Mouse (Mus musculus): ENCODE results near the gene Dysf. TPM values are rescaled to one million over a fixed set of nuclear protein-coding genes. Genes with fewer than 3 reads are reported as not detected.

Dysf gene
- polyA plus RNA-seq, 1 experiment from 2014 or later = 2.5 TPM

DNA sequence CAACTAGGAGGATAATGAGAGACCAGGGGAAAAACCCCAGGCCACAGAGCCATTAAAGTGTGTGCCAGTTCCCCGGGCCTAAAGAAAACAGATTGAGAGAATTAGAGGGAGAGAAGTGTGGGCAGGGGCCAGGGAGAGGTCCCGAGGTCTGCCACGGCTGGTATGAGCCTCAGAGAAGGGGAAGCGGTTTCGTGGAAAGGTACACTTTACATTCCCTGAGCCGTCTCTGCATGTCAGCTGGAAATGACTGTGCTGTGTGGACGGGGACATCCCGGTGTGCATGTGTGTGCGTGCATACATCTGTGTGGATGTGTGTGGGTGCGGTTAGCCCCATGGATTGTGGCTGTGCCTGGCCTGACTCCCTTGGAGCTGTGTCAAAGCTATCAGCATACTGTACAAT is 76.4 kb downstream of the Dysf start:
- H3K9ac ChIP-seq = no peak overlapping the region
- H3K4me2 ChIP-seq = no peak overlapping the region
- no peaks in the 10 kb centered on the region for H3K9me3 ChIP-seq
- WGBS = 78% methylated on average over 10 of the region's 10 CpGs
- no peaks in the 10 kb centered on the region for H3K27me3 ChIP-seq
- H3K4me1 ChIP-seq (replicated peaks) = no peaks in the 10 kb centered on the region
- no peaks in the 10 kb centered on the region for H3K36me3 ChIP-seq
- no peak overlapping the region for H3K4me3 ChIP-seq
- no peak overlapping the region for H3K27ac ChIP-seq (replicated peaks)
- ATAC-seq (ENCODE audit: low FRiP score, low read depth) = no peak

DNA sequence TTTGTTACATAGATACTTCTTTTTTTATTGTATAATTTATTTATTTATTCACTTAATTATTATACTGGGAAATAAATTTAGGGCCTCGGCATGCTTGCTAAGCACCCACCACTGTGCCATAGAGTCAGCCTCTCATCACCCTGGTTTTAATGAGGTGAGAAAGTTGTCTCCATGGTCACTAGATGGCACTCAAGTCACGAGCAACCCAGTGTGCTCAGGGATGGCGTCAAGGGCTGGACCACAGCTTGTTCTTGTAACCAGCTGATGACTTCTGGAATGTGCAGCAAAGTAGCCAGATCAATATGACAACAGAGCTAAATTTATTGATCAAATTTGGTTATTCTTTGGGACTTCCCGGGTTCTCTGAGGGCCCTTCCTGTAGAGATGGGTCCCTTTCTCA is 85.1 kb downstream of the Dysf start:
- no peak overlapping the region for H3K4me3 ChIP-seq
- H3K4me2 ChIP-seq = no peak overlapping the region
- H3K27ac ChIP-seq (replicated peaks) = no peak overlapping the region
- ATAC-seq (ENCODE audit: low FRiP score, low read depth) = peak; percentile 75
- H3K9me3 ChIP-seq = no peaks in the 10 kb centered on the region
- no peak overlapping the region for H3K9ac ChIP-seq
- H3K4me1 ChIP-seq (replicated peaks) = peaks cover 4% of the 10 kb centered on the region
- 27% methylated on average over 4 of the region's 4 CpGs for WGBS
- H3K36me3 ChIP-seq = no peaks in the 10 kb centered on the region
- no peaks in the 10 kb centered on the region for H3K27me3 ChIP-seq

DNA sequence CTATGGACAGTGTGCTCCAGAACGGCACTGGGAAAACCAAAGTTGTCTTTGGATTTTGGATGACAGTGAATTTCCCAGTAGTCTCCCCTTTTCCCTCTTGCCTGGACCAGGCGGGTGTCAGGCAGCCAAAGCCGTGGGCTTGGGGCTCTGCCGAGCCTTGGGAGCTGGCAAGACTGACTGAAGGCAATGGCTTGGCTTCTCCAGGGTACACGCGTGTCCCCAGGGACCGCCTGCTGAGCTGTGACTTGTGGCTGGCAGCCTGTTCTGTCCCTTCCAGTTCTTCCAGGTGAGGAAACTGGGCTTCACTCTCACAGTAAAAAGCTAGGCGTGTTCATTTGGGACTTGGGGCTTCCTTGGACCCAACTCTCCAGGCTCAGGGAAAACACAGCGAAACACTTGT is 86.1 kb downstream of the Dysf start:
- Histone ChIP-seq H3K4me2 (no peak overlapping the region), H3K9me3 (no peaks in the 10 kb centered on the region), H3K4me1 (replicated peaks) (peaks cover 4% of the 10 kb centered on the region), H3K9ac (no peak overlapping the region), H3K27ac (replicated peaks) (no peak overlapping the region), H3K36me3 (no peaks in the 10 kb centered on the region), H3K4me3 (no peak overlapping the region), H3K27me3 (no peaks in the 10 kb centered on the region)
- ATAC-seq (ENCODE audit: low FRiP score, low read depth) = no peak
- 91% methylated on average over 9 of the region's 9 CpGs for WGBS

DNA sequence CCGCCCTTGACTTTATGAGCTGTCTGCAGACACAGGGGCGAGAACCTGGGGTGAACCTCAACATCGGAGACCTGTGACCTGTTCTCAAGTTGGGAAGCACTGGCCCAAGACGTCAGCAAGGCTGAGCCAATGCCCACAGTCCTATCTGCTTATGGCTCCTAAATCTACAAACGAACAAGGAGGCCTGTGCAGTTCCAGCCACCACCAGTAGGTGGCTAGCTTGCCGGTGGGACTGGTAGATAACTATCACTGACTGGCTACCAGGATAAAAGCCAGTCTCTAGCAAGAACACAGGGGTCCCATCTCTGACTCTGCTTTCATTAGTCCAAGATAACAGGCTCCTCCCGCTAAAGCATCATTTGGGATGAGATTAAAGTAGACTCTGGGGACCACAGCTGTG is 86.6 kb downstream of the Dysf start:
- Histone ChIP-seq H3K4me1 (replicated peaks) (peaks cover 4% of the 10 kb centered on the region), H3K36me3 (no peaks in the 10 kb centered on the region), H3K27ac (replicated peaks) (no peak overlapping the region), H3K9me3 (no peaks in the 10 kb centered on the region), H3K9ac (no peak overlapping the region), H3K27me3 (no peaks in the 10 kb centered on the region), H3K4me2 (no peak overlapping the region), H3K4me3 (no peak overlapping the region)
- 27% methylated on average over 7 of the region's 7 CpGs for WGBS
- ATAC-seq (ENCODE audit: low FRiP score, low read depth) = no peak

DNA sequence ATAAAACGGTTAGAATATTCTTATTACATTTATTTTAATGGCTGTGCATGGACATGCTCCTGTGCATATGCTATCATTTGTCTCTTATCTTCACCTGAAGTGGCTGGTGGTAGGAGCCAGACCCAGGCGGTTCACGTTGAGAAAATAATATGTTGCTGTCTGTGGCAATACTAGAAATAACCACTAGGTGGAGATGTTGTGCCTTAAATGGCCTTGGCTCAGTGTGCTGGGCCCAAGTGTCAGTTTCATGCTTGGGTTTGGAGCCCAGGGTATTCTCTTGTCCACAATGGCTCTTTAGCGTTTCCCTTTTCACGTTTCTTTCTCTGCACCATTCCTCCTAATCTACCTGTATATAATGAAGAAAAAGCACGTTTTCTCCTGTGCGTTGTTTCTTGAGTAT is 87.5 kb downstream of the Dysf start:
- Histone ChIP-seq H3K9me3 (no peaks in the 10 kb centered on the region), H3K36me3 (no peaks in the 10 kb centered on the region), H3K4me3 (no peak overlapping the region), H3K27me3 (no peaks in the 10 kb centered on the region), H3K27ac (replicated peaks) (no peak overlapping the region), H3K4me2 (no peak overlapping the region), H3K4me1 (replicated peaks) (peaks cover 4% of the 10 kb centered on the region), H3K9ac (no peak overlapping the region)
- WGBS = 13% methylated on average over 7 of the region's 7 CpGs
- ATAC-seq (ENCODE audit: low FRiP score, low read depth) = peak; percentile 68; the same call in 1 of the 2 replicates

DNA sequence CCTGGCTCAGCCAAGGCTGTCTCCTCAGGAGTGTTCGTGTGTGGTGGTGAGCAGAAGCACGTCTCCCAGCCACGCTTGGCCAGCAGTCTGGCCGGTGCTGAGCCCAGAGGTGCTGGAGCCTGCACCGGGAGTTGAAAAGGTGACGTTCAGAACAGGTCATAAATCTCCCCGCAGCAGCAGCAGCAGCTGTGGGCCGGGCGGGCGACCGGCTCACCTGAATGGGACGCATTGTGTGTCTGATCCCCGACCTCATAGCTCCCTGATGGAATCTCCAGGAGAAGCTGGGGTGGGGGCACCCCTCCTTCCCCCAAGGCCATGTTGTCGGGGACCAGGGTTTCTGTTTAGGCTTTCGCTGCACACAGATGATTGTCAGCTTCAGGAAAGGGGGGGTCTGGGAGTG is 93.6 kb downstream of the Dysf start:
- Histone ChIP-seq H3K4me2 (no peak overlapping the region), H3K27ac (replicated peaks) (no peak overlapping the region), H3K36me3 (no peaks in the 10 kb centered on the region), H3K4me3 (no peak overlapping the region), H3K27me3 (peaks cover 4% of the 10 kb centered on the region; the same call in 1 of the 2 replicates), H3K9ac (no peak overlapping the region), H3K4me1 (replicated peaks) (peaks cover 14% of the 10 kb centered on the region), H3K9me3 (no peaks in the 10 kb centered on the region)
- ATAC-seq (ENCODE audit: low FRiP score, low read depth) = no peak
- WGBS = 52% methylated on average over 15 of the region's 15 CpGs

DNA sequence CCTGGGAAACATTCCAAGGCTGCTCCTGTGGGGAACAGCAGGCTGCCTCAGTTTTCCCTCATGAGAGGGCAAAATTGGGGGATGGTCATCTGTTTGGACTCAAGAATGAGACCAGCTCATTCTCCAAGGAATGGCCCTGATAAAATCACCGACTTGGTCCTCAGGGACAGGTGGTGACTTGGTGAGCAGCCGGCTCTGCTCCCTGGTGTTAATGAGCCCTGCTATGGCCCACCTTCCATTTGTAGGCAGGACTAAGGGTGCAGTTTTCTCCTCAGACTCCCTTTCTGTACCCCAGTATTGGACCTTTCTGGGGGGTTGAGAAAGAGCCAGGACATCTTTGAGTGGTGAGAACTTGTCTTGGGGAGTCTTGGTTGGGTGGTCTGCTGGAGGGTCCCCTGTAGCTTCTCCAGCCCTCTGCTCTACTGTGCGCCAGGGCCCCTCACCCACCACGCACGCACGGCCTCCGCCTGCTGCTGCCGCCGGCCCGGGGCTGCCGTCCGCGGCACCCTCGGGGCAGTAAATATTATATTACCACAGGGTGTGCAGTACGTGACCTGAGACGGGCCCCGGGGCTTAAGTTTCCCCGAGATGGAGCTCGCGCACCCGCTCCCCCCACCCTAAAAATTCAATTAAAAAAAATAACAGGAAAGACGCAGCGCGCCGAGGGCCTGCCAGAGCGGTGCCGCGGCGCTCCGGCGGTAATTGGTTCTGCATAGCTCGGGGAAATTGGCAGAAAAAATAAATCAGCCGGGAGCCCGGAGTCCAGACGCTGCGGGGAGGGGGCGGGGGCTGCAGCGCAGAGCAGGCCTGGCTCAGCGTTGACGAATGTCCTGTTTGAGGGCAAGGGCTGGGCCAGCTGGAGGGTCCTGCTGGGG is 97.0 kb downstream of the Dysf start:
- ATAC-seq (ENCODE audit: low FRiP score, low read depth) = peak; percentile 74
- H3K4me1 ChIP-seq (replicated peaks) = peaks cover 14% of the 10 kb centered on the region
- peak overlapping the region; percentile 49 for H3K9ac ChIP-seq
- under 1% methylated on average over 40 of the region's 40 CpGs for WGBS
- peak overlapping the region; percentile 85 for H3K4me2 ChIP-seq
- H3K9me3 ChIP-seq = no peaks in the 10 kb centered on the region
- peak overlapping the region; percentile 63; the same call in 1 of the 2 replicates for H3K27ac ChIP-seq (replicated peaks)
- H3K36me3 ChIP-seq = no peaks in the 10 kb centered on the region
- peaks cover 4% of the 10 kb centered on the region; the same call in 1 of the 2 replicates for H3K27me3 ChIP-seq
- peak overlapping the region; percentile 42 for H3K4me3 ChIP-seq

DNA sequence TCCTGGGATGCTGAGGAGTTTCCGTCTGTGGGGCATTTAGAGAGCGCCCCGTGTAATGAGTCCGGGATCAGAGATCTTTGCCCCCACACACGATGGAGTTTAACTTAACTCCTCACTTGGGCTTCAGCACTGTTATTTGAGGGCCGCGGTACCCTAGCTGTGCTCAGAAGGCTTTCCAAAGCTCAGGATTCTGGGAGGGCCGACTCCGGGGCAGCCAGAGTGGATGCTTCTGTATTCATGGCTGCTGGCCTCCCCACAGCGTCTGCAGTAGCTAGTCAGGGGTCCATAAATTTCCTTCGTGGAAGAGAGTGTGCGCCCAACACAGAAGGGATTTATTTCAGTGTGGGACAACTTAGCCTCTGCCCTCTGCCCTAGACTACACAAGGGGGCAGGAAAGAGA is 97.7 kb downstream of the Dysf start:
- peak overlapping the region; percentile 36; the same call in 1 of the 2 replicates for H3K27ac ChIP-seq (replicated peaks)
- peaks cover 4% of the 10 kb centered on the region; the same call in 1 of the 2 replicates for H3K27me3 ChIP-seq
- H3K4me2 ChIP-seq = peak overlapping the region; percentile 85
- WGBS = 7% methylated on average over 12 of the region's 12 CpGs
- ATAC-seq (ENCODE audit: low FRiP score, low read depth) = peak; percentile 10; the same call in 1 of the 2 replicates
- no peaks in the 10 kb centered on the region for H3K9me3 ChIP-seq
- H3K4me3 ChIP-seq = peak overlapping the region; percentile 42
- peaks cover 14% of the 10 kb centered on the region for H3K4me1 ChIP-seq (replicated peaks)
- H3K9ac ChIP-seq = peak overlapping the region; percentile 49
- H3K36me3 ChIP-seq = no peaks in the 10 kb centered on the region

DNA sequence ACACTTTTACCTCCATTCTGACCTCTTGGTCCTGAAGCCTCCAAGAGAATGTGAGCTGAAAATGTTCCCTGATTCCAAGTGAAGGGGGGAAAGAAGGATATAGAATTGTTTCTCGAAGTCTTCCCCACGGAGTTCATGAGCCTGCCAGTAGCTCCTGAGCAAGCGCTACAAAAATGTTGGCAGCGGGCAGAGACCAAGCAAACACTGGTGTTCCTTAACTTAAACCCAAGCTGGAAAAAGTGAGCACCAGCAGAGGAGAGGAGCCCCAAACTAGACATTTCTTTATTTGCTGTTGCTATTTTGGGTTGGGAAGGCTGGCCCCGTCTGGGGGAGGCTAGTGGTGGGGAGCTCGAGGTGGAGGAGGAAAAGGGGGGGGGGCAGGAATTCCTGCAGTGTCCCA is 102.0 kb downstream of the Dysf start:
- 80% methylated on average over 6 of the region's 6 CpGs for WGBS

DNA sequence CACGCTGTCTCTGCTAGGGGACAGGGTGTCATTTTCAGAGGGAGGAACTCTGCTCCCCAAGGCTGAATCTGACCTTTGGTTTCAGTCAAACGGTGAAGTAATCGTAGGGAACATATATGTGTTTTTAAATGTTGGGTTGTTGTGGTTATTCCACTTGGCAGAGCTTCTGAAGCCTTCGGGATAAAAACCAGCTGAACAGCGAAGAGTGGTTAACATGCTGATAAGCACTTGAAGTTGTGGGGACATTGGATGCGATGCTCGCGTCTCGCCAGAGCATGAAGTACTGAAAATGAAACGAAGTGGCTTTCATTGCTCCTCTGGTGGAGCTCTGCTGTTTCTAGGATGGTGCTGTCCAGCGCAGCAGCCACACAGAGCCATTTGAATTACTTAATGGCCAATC is 102.7 kb downstream of the Dysf start:
- WGBS = 88% methylated on average over 11 of the region's 11 CpGs
- ATAC-seq (ENCODE audit: low FRiP score, low read depth) = no peak
- no peak overlapping the region for H3K27ac ChIP-seq (replicated peaks)
- H3K27me3 ChIP-seq = no peaks in the 10 kb centered on the region
- H3K36me3 ChIP-seq = no peaks in the 10 kb centered on the region
- H3K9ac ChIP-seq = no peak overlapping the region
- H3K4me1 ChIP-seq (replicated peaks) = peaks cover 2% of the 10 kb centered on the region
- no peak overlapping the region for H3K4me3 ChIP-seq
- H3K4me2 ChIP-seq = no peak overlapping the region
- H3K9me3 ChIP-seq = no peaks in the 10 kb centered on the region

More for the DNA sequence above, 102.0 kb downstream of the Dysf start:
- no peaks in the 10 kb centered on the region for H3K9me3 ChIP-seq
- H3K36me3 ChIP-seq = no peaks in the 10 kb centered on the region
- H3K27me3 ChIP-seq = no peaks in the 10 kb centered on the region
- no peak overlapping the region for H3K4me2 ChIP-seq
- H3K4me3 ChIP-seq = no peak overlapping the region
- H3K9ac ChIP-seq = no peak overlapping the region
- no peak for ATAC-seq (ENCODE audit: low FRiP score, low read depth)
- H3K4me1 ChIP-seq (replicated peaks) = peaks cover 9% of the 10 kb centered on the region
- H3K27ac ChIP-seq (replicated peaks) = no peak overlapping the region

DNA sequence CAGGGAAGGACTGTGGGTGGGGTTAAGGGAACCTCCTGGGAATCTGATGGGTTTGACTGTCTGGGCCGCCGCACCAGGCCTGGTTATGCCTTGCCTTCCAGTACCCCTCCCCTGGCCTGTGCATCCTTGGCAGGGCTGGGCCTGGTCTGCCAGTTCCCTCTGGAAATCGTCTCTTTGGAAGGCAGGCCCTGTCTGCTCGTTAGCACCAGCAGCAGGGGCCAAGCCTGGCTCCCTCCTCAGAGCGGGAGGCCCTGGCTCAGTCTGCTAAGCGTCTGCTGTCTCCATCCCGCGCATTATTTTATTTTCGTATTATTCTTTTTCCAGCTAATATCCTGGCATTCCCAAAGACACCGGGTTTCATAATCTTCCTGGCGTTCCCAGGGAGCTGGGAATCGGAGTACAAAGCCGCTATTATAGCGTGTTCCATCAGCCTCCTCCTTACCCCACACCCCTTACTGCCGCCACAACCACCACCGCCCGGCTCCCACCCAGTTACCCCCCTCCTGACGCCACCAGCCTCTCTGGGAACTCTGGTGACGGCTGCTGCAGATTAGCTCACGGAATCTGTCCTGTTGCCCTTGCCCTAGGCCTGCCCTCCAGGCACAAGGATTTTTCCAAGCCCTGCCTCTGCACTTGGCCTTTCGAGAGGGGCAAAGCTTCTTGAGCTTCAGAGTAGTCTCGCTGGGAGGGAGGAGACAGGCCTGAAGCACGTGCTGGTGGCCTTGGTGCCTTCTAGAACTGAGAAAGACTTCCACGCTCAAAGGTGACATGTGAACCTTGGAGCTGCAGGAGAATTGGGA is 111.5 kb downstream of the Dysf start:
- Histone ChIP-seq H3K4me1 (replicated peaks) (no peaks in the 10 kb centered on the region), H3K9me3 (no peaks in the 10 kb centered on the region), H3K27me3 (no peaks in the 10 kb centered on the region), H3K36me3 (no peaks in the 10 kb centered on the region), H3K27ac (replicated peaks) (no peak overlapping the region), H3K4me3 (no peak overlapping the region), H3K4me2 (no peak overlapping the region), H3K9ac (no peak overlapping the region)
- no peak for ATAC-seq (ENCODE audit: low FRiP score, low read depth)
- WGBS = 65% methylated on average over 24 of the region's 24 CpGs

DNA sequence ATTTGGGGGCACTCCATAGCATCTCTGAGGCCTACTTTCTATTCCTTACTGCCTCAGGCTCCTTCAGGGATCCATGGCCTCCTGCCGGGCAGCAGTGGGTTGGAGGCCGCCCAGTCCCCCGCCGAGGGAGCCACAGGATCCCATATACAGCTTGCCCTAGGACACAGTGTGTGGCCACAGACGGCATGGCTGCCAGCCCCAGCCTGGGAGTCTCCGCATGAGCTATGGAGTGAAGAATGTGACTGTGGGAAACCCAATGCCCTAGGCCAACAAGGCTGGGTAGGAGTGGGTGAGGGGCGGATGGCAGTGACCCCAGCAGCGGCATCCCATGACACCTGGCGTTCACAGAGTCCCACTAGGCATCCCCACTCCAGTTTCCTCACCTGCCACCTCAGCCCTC is 116.2 kb downstream of the Dysf start:
- no peaks in the 10 kb centered on the region for H3K4me1 ChIP-seq (replicated peaks)

More for the DNA sequence above, 116.2 kb downstream of the Dysf start:
- Histone ChIP-seq H3K36me3 (no peaks in the 10 kb centered on the region), H3K27ac (replicated peaks) (no peak overlapping the region), H3K4me3 (no peak overlapping the region), H3K4me2 (no peak overlapping the region), H3K9me3 (no peaks in the 10 kb centered on the region), H3K27me3 (no peaks in the 10 kb centered on the region), H3K9ac (no peak overlapping the region)
- ATAC-seq (ENCODE audit: low FRiP score, low read depth) = no peak
- WGBS = 80% methylated on average over 9 of the region's 9 CpGs
